Mouse (Mus musculus): ENCODE results near the gene Platr17. TPM values are rescaled to one million over a fixed set of nuclear protein-coding genes. Genes with fewer than 3 reads are reported as not detected.
A peak's percentile ranks its signal among the peaks of the same experiment; 100 is the strongest.
"Not testable (repeated sequence)": the region's sequence is repeated elsewhere in the genome, so short reads cannot be mapped to it uniquely, and the experiment has no call there.

Gene Platr17
- 0.30 and 0.38 TPM in 2 replicates for polyA plus RNA-seq (2012; rRNA removed)

GRCm38 (mm10) chr17:33904835-33905234, at the start of gene Platr17:
Gene Platr17 (plus strand): TSS chr17:33905135.
- not testable (repeated sequence) for DNase-seq (ENCODE audit: low read depth)

GRCm38 (mm10) chr17:33857816-33858215, 47.1 kb upstream of the Platr17 start:
- DNase-seq (ENCODE audit: low read depth) = no peak
- no peak for TF ChIP-seq POLR2A (IDR thresholded peaks at IDR 0.05; ENCODE audit: borderline replicate concordance, extremely low read depth, insufficient read depth, insufficient read length, poor library complexity, severe bottlenecking)
- no peak for TF ChIP-seq CTCF (IDR thresholded peaks at IDR 0.05; ENCODE audit: borderline replicate concordance, extremely low read depth, insufficient read depth, insufficient read length)

- no peak for TF ChIP-seq POLR2A (IDR thresholded peaks at IDR 0.05; ENCODE audit: borderline replicate concordance, extremely low read depth, insufficient read depth, insufficient read length, poor library complexity, severe bottlenecking)
- no peak for TF ChIP-seq CTCF (IDR thresholded peaks at IDR 0.05; ENCODE audit: borderline replicate concordance, extremely low read depth, insufficient read depth, insufficient read length)
- DNase-seq (ENCODE audit: low read depth) = peak; percentile 20
These were observed 39.5 kb upstream of the Platr17 start for GRCm38 (mm10) chr17:33865330-33866030.

- not testable (repeated sequence) for DNase-seq (ENCODE audit: low read depth)
These were observed 31.4 kb upstream of the Platr17 start, which contains the start of gene Gm7029 for GRCm38 (mm10) chr17:33873537-33873936. Gene Gm7029 (plus strand): TSS chr17:33873837.

GRCm38 (mm10) chr17:33874411-33874810, 30.5 kb upstream of the Platr17 start:
- no peak for DNase-seq (ENCODE audit: low read depth)
- TF ChIP-seq POLR2A (IDR thresholded peaks at IDR 0.05; ENCODE audit: borderline replicate concordance, extremely low read depth, insufficient read depth, insufficient read length, poor library complexity, severe bottlenecking) (no peak), CTCF (IDR thresholded peaks at IDR 0.05; ENCODE audit: borderline replicate concordance, extremely low read depth, insufficient read depth, insufficient read length) (no peak)

GRCm38 (mm10) chr17:33875797-33876196, 29.1 kb upstream of the Platr17 start:
- not testable (repeated sequence) for DNase-seq (ENCODE audit: low read depth)

GRCm38 (mm10) chr17:33884320-33884719, 20.6 kb upstream of the Platr17 start:
- not testable (repeated sequence) for DNase-seq (ENCODE audit: low read depth)

GRCm38 (mm10) chr17:33887802-33888201, 17.1 kb upstream of the Platr17 start:
- DNase-seq (ENCODE audit: low read depth) = not testable (repeated sequence)

- DNase-seq (ENCODE audit: low read depth) = not testable (repeated sequence)
These were observed 16.7 kb upstream of the Platr17 start for GRCm38 (mm10) chr17:33888230-33888629.

GRCm38 (mm10) chr17:33889941-33890532, 14.9 kb upstream of the Platr17 start:
- DNase-seq (ENCODE audit: low read depth) = not testable (repeated sequence)

GRCm38 (mm10) chr17:33890533-33891059, 14.3 kb upstream of the Platr17 start, which contains the start of gene Kifc1:
Gene Kifc1 (minus strand): TSS chr17:33890661.
- peak; percentile 100 for DNase-seq (ENCODE audit: low read depth)
- TF ChIP-seq CTCF (IDR thresholded peaks at IDR 0.05; ENCODE audit: borderline replicate concordance, extremely low read depth, insufficient read depth, insufficient read length) (peak; percentile 100), POLR2A (IDR thresholded peaks at IDR 0.05; ENCODE audit: borderline replicate concordance, extremely low read depth, insufficient read depth, insufficient read length, poor library complexity, severe bottlenecking) (0 out of 2 replicates have a peak, but pooled peaks have one; percentile 9)

GRCm38 (mm10) chr17:33891357-33891756, 13.6 kb upstream of the Platr17 start:
- TF ChIP-seq POLR2A (IDR thresholded peaks at IDR 0.05; ENCODE audit: borderline replicate concordance, extremely low read depth, insufficient read depth, insufficient read length, poor library complexity, severe bottlenecking) = no peak
- no peak for TF ChIP-seq CTCF (IDR thresholded peaks at IDR 0.05; ENCODE audit: borderline replicate concordance, extremely low read depth, insufficient read depth, insufficient read length)
- DNase-seq (ENCODE audit: low read depth) = no peak

GRCm38 (mm10) chr17:33891892-33892291, 13.0 kb upstream of the Platr17 start:
- DNase-seq (ENCODE audit: low read depth) = not testable (repeated sequence)

- TF ChIP-seq CTCF (IDR thresholded peaks at IDR 0.05; ENCODE audit: borderline replicate concordance, extremely low read depth, insufficient read depth, insufficient read length) = no peak
- TF ChIP-seq POLR2A (IDR thresholded peaks at IDR 0.05; ENCODE audit: borderline replicate concordance, extremely low read depth, insufficient read depth, insufficient read length, poor library complexity, severe bottlenecking) = no peak
- DNase-seq (ENCODE audit: low read depth) = no peak
These were observed 12.5 kb upstream of the Platr17 start for GRCm38 (mm10) chr17:33892429-33892828.

GRCm38 (mm10) chr17:33893011-33893410, 11.9 kb upstream of the Platr17 start:
- not testable (repeated sequence) for DNase-seq (ENCODE audit: low read depth)
